Mouse (Mus musculus): Measurements from ENCODE around the gene Selenom. TPM values are rescaled to one million over a fixed set of nuclear protein-coding genes. Genes with fewer than 3 reads are reported as not detected.

Selenom gene
- polyA plus RNA-seq, 1 experiment from 2014 or later = 50.2 TPM

DNA sequence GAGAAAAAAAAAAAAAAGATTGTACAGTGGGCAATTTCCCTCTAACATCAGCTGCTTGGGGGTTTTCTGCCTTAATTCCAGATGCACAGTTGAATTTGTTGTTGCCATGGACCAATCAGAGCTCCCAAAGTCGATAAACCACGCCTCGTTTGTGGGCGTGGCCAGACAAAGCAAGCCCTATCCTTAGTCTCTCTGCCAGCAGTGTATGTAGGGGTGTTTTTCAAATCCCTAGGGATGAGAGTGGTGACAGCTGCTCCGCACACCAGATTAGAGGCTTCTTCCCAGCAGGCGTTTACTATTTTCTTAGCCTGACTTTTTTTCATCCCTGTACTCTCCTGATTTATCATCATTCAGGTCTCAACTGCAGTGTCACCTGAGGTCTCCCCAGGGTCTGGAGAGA, 33.5 kb downstream of the Selenom start:
- 53% methylated on average over 6 of the region's 6 CpGs for WGBS
- H3K4me3 ChIP-seq = no peak overlapping the region
- peaks cover 11% of the 10 kb centered on the region for H3K4me1 ChIP-seq
- no peak for DNase-seq (ENCODE audit: low spot score)
- H3K27me3 ChIP-seq (replicated peaks; ENCODE audit: low read depth, poor library complexity, severe bottlenecking) = no peaks in the 10 kb centered on the region
- H3K36me3 ChIP-seq (replicated peaks) = no peaks in the 10 kb centered on the region
- no peak overlapping the region for H3K27ac ChIP-seq (replicated peaks)
- H3K9me3 ChIP-seq = peaks cover 6% of the 10 kb centered on the region

DNA sequence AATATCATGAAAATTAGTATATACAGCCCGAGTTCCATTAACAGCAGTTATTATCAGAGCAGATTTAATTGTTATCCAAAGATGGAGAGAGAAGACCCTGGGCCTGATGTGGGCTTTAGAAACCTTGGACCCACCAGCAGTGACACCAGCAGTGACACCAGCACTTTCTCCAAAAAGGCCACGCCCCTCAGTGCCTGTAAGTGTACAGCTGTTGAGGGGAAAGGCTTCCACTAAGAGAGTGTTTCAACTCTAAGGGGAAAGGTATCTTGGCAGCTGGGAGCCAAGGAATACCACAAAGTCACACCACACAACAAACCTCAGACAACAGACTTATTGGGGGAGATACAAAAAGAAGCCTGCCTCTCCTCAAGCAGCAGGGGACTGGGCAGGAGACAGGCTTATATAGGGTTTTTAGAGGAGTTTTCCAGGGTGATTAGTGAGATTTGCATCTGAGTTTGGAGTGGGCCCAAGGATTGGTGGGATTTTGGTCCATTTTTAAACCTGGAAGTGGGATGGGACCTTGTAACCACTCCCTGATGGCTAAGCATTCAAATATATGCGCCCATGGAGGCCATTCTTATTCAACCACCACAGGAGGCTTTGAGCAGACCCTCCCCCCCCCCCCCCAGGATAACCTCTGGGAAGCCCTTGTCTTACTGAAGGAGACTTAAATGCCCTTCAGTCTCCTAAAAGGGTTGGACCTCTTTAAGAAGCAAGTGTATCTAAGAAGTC, 34.2 kb downstream of the Selenom start:
- 67% methylated on average over 3 of the region's 3 CpGs for WGBS
- no peak for DNase-seq (ENCODE audit: low spot score)
- peaks cover 11% of the 10 kb centered on the region for H3K4me1 ChIP-seq
- H3K4me3 ChIP-seq = no peak overlapping the region
- no peaks in the 10 kb centered on the region for H3K36me3 ChIP-seq (replicated peaks)
- H3K27me3 ChIP-seq (replicated peaks; ENCODE audit: low read depth, poor library complexity, severe bottlenecking) = no peaks in the 10 kb centered on the region
- H3K27ac ChIP-seq (replicated peaks) = no peak overlapping the region
- peaks cover 6% of the 10 kb centered on the region for H3K9me3 ChIP-seq

DNA sequence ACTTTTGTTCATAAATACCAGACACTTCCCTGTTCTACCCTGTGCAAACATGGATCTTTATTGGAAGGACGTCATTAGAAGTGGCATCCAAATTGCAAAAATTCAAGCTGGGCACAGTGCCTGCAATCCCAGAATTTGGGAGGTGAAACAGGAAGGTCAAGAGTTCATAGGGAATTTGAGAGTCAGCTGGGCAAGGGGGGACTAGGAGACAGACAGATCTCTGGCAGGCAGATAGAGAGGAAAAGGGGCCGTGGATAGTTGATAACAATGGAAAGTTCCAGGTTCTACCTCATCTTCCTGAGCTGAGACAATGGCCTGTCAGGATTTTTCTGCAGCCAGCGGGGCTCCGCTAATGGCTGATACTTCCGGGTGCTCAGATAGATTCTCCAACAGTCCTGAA, 35.3 kb downstream of the Selenom start:
- Histone ChIP-seq H3K4me3 (no peak overlapping the region), H3K27ac (replicated peaks) (no peak overlapping the region), H3K27me3 (replicated peaks; ENCODE audit: low read depth, poor library complexity, severe bottlenecking) (no peaks in the 10 kb centered on the region), H3K36me3 (replicated peaks) (no peaks in the 10 kb centered on the region), H3K9me3 (peaks cover under 1% of the 10 kb centered on the region; the same call in 1 of the 2 replicates), H3K4me1 (peaks cover 11% of the 10 kb centered on the region)
- WGBS = 84% methylated on average over 5 of the region's 5 CpGs
- DNase-seq (ENCODE audit: low spot score) = no peak

DNA sequence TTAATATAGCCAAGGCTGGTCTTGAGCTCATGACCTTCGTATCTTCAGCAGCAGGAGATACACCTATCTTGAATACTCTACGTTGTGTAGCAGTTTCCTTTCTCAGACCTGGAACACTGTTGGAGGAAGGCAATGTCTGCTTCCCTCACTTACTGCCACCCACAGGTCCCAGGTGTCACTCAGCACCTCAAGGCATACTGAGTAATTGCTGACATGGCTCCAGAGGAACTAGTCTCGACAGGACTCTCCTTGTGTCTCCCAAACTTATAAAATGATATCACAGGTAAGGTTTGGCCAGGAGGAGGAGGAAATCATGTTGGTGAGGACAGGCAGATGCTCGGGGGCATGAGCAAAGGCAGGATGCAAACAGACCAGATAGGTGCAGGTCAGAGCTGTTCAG, 40.5 kb downstream of the Selenom start:
- Histone ChIP-seq H3K36me3 (replicated peaks) (no peaks in the 10 kb centered on the region), H3K9me3 (no peaks in the 10 kb centered on the region), H3K27me3 (replicated peaks; ENCODE audit: low read depth, poor library complexity, severe bottlenecking) (no peaks in the 10 kb centered on the region), H3K4me3 (no peak overlapping the region), H3K4me1 (no peaks in the 10 kb centered on the region), H3K27ac (replicated peaks) (no peak overlapping the region)
- DNase-seq (ENCODE audit: low spot score) = no peak
- WGBS = 84% methylated on average over 4 of the region's 4 CpGs

DNA sequence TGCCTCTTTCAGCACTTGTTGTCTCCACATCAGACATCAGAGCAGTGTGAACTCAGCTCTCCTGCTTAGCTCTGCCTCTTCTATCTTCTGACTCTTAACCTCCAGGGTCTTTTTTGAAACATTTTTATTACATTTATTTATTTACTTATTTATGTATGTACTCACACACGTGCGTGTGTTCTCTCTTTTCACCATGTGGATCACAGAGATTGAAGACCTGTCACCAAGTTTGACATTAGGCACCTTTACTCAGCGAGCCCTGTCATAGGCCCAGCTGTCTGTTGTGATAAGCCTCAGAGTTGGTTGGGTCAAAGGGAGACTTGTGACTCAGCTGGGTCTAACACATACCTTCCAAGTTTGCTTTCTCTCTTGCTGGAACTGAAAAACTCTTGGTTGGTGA, 43.4 kb downstream of the Selenom start:
- no peaks in the 10 kb centered on the region for H3K4me1 ChIP-seq
- H3K27ac ChIP-seq (replicated peaks) = no peak overlapping the region
- WGBS = 77% methylated on average over 3 of the region's 3 CpGs

DNA sequence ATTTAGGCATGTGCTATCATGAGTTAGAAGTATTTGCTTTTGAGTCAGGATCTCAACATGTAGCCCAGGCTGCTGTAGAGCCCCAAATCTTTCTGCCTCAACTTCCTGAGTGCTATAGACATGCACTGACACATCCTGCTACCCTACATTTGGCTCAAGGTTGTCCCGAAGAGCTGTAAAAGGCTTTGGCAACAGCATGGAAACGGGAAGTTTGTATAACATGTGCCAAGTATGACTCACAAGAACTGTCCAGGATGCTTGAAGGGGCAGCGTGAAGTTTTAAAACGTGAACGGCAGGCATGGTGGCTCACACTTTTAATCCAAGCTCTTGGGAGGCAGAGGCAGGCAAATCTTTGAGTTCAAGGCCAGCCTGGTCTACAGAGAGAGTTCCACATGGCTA, 45.7 kb downstream of the Selenom start:
- 0 out of 2 replicates have a peak, but pooled peaks cover 3% of the 10 kb centered on the region for H3K4me1 ChIP-seq
- no peaks in the 10 kb centered on the region for H3K36me3 ChIP-seq (replicated peaks)
- H3K27ac ChIP-seq (replicated peaks) = no peak overlapping the region
- H3K4me3 ChIP-seq = no peak overlapping the region
- 83% methylated on average over 5 of the region's 5 CpGs for WGBS
- no peak for DNase-seq (ENCODE audit: low spot score)
- no peaks in the 10 kb centered on the region for H3K9me3 ChIP-seq
- H3K27me3 ChIP-seq (replicated peaks; ENCODE audit: low read depth, poor library complexity, severe bottlenecking) = no peaks in the 10 kb centered on the region

More for the DNA sequence above, 43.4 kb downstream of the Selenom start:
- no peak for DNase-seq (ENCODE audit: low spot score)
- Histone ChIP-seq H3K4me3 (no peak overlapping the region), H3K9me3 (no peaks in the 10 kb centered on the region), H3K36me3 (replicated peaks) (no peaks in the 10 kb centered on the region), H3K27me3 (replicated peaks; ENCODE audit: low read depth, poor library complexity, severe bottlenecking) (no peaks in the 10 kb centered on the region)

DNA sequence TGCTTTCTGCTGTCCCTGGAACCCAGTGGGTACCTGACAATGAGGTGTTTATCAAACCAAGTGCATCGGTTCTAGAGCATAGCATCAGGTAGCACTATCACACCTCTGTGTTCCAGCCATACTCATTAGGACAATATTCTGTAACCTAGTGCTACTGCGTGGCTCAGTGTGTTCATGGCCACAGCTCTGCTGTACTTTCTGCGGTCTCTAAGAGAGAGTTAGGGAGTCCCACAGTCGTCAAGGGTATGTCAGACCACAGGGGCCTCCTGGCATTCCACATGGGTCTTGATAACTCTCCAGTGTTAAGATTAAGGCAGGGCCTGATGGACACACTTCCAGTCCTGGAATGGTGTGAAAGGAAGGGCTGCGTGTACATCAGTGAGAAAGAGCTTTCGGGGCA, 49.4 kb downstream of the Selenom start:
- DNase-seq (ENCODE audit: low spot score) = no peak
- no peaks in the 10 kb centered on the region for H3K27me3 ChIP-seq (replicated peaks; ENCODE audit: low read depth, poor library complexity, severe bottlenecking)
- no peaks in the 10 kb centered on the region for H3K9me3 ChIP-seq
- 91% methylated on average over 6 of the region's 6 CpGs for WGBS
- H3K27ac ChIP-seq (replicated peaks) = no peak overlapping the region
- no peaks in the 10 kb centered on the region for H3K36me3 ChIP-seq (replicated peaks)
- 0 out of 2 replicates have a peak, but pooled peaks cover 3% of the 10 kb centered on the region for H3K4me1 ChIP-seq
- H3K4me3 ChIP-seq = no peak overlapping the region

DNA sequence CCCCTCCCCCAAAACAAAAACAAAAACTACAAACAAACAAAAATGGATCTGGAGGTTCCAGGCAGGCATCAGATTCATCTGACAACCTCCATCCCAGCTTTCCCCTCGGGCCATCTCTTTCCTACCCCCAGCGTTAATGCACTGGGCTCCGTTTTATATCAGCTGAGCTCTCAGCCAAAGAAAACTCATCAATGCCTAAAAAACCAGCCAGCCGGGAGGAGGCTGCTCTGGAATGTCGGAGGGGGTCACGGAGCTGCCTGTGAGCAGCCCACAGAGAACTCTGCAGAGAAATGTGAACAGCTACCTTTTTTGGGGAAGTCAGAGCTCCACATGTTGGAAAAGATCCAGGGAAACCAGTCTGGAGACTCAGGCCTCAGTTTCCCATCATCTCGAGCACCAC, 50.0 kb downstream of the Selenom start:
- no peaks in the 10 kb centered on the region for H3K9me3 ChIP-seq
- H3K36me3 ChIP-seq (replicated peaks) = no peaks in the 10 kb centered on the region
- WGBS = 53% methylated on average over 7 of the region's 7 CpGs
- H3K27me3 ChIP-seq (replicated peaks; ENCODE audit: low read depth, poor library complexity, severe bottlenecking) = no peaks in the 10 kb centered on the region
- DNase-seq (ENCODE audit: low spot score) = no peak
- H3K4me3 ChIP-seq = no peak overlapping the region
- H3K4me1 ChIP-seq = 0 out of 2 replicates have a peak, but pooled peaks cover 3% of the 10 kb centered on the region
- H3K27ac ChIP-seq (replicated peaks) = 0 out of 2 replicates have a peak overlapping the region, but pooled peaks have one; percentile 24

DNA sequence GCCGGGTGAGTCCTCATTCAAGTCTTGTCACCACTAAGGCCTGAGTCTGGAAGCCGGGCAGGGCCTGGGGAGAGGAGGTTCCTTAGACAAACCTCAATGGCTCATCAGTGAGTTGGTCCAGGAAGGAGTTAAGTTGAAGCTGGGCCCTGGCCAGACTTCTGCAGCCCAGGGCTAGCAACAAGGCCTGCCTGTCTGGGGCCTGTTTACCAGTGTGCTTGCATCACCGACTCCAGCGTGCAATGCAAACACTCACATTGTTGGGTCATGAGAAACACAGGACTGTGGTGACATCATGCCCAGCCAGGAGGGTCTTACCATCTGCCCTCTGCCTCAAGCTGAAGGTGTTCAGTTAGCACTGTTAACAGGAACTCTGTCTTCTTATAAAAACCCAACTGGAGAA, 51.5 kb downstream of the Selenom start:
- Histone ChIP-seq H3K27me3 (replicated peaks; ENCODE audit: low read depth, poor library complexity, severe bottlenecking) (no peaks in the 10 kb centered on the region), H3K4me3 (no peak overlapping the region), H3K4me1 (0 out of 2 replicates have a peak, but pooled peaks cover 3% of the 10 kb centered on the region), H3K9me3 (no peaks in the 10 kb centered on the region), H3K27ac (replicated peaks) (no peak overlapping the region), H3K36me3 (replicated peaks) (no peaks in the 10 kb centered on the region)
- no peak for DNase-seq (ENCODE audit: low spot score)
- 90% methylated on average over 4 of the region's 4 CpGs for WGBS

Other genes with a start within 250 kb of the Selenom start
- gene Drg1, start 248.3 kb upstream of the Selenom start, polyA plus RNA-seq (2016; fragmentation: Nextera tagmentation; extraction: Ambion mirVana) = 287 and 303 TPM in 2 replicates
- 91.5 and 96.8 TPM in 2 replicates for gene Patz1, start 225.8 kb upstream of the Selenom start, polyA plus RNA-seq (2016; fragmentation: Nextera tagmentation; extraction: Ambion mirVana)
- 7.3 and 11.2 TPM in 2 replicates for gene Pik3ip1, start 184.3 kb upstream of the Selenom start, polyA plus RNA-seq (2016; fragmentation: Nextera tagmentation; extraction: Ambion mirVana)
- 57.9 and 60.5 TPM in 2 replicates for gene Limk2, start 105.5 kb upstream of the Selenom start, polyA plus RNA-seq (2016; fragmentation: Nextera tagmentation; extraction: Ambion mirVana)
- 37.6 and 40.2 TPM in 2 replicates for gene Rnf185, start 62.3 kb upstream of the Selenom start, polyA plus RNA-seq (2016; fragmentation: Nextera tagmentation; extraction: Ambion mirVana)
- gene Pla2g3, start 26.4 kb upstream of the Selenom start, polyA plus RNA-seq (2016; fragmentation: Nextera tagmentation; extraction: Ambion mirVana) = 1.6 and 2.0 TPM in 2 replicates
- gene Inpp5j, start 9.9 kb upstream of the Selenom start, polyA plus RNA-seq (2016; fragmentation: Nextera tagmentation; extraction: Ambion mirVana) = 0.13 and 0.25 TPM in 2 replicates
- 40.5 and 42.6 TPM in 2 replicates for gene Smtn, start 25.9 kb downstream of the Selenom start, polyA plus RNA-seq (2016; fragmentation: Nextera tagmentation; extraction: Ambion mirVana)
- gene Morc2a, start 134.5 kb downstream of the Selenom start, polyA plus RNA-seq (2016; fragmentation: Nextera tagmentation; extraction: Ambion mirVana) = 46.8 and 46.9 TPM in 2 replicates

All from embryonic facial prominence, embryonic 10.5 days (tissue).